Mouse (Mus musculus): ENCODE measurements around the gene Smtnl2. TPM values are rescaled to one million over a fixed set of nuclear protein-coding genes. Genes with fewer than 3 reads are reported as not detected.
A peak's percentile ranks its signal among the peaks of the same experiment; 100 is the strongest.

Smtnl2 gene
- polyA plus RNA-seq, 1 experiment from 2014 or later: 109 TPM

DNA sequence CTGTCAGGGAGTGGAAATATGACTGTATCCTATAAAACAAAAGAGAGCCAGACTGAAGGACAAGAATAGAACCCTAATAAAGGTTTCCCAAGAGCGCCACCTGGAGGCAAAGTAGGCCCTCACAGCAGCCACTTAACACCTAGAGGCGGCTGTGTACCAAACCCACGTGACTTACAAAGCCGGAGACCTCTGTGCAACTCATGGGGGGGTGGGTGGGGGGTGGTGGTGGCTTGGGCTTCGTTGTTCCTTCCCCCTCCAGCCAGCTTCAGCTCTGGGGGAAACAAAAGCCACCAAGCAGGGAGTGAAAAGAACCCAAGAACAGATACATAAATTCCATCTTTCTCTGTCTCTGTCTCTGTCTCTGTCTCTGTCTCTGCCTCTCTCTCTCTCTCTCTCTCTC, 17.2 kb upstream of the Smtnl2 start:
- Histone ChIP-seq H3K9me3 (ENCODE audit: low read length) (peaks cover 3% of the 10 kb centered on the region; the same call in 1 of the 2 replicates), H3K4me2 (replicated peaks; ENCODE audit: low read depth, low read length) (peak overlapping the region; percentile 20; the same call in 1 of the 2 replicates), H3K4me3 (ENCODE audit: low read length) (no peak overlapping the region), H3K36me3 (ENCODE audit: insufficient read depth, low read length) (no peaks in the 10 kb centered on the region), H3K27me3 (ENCODE audit: insufficient read depth, low read length) (no peaks in the 10 kb centered on the region), H3K9ac (replicated peaks; ENCODE audit: low read length) (no peak overlapping the region), H3K27ac (ENCODE audit: low read length) (no peak overlapping the region), H3K4me1 (ENCODE audit: insufficient read depth, low read length) (no peaks in the 10 kb centered on the region)
- ATAC-seq (ENCODE audit: low FRiP score, low TSS enrichment): peak; percentile 50; the same call in 1 of the 2 replicates
- WGBS: 3% methylated on average over 5 of the region's 5 CpGs

DNA sequence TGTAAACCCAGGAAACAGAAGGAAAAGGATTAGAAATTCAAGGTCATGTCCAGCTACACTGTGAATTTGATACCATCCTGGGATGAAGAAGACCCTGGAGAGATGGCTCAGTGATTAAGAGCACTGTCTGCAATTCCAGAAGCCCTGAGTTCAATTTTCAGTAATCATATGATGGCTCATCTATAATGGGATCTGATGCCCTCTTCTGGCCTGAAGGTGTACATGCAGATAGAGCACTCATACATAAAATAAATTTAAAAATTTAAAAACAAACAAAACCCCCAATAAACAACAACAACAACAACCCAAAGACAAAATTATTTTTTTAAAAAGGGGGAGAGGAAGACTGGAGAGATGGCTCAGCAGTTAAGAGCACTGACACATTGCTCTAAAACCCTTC, 15.4 kb upstream of the Smtnl2 start:
- no peak overlapping the region for H3K27ac ChIP-seq (ENCODE audit: low read length)
- no peaks in the 10 kb centered on the region for H3K27me3 ChIP-seq (ENCODE audit: insufficient read depth, low read length)
- H3K9me3 ChIP-seq (ENCODE audit: low read length): peaks cover 3% of the 10 kb centered on the region; the same call in 1 of the 2 replicates
- ATAC-seq (ENCODE audit: low FRiP score, low TSS enrichment): no peak
- H3K4me2 ChIP-seq (replicated peaks; ENCODE audit: low read depth, low read length): no peak overlapping the region
- no peak overlapping the region for H3K4me3 ChIP-seq (ENCODE audit: low read length)
- H3K4me1 ChIP-seq (ENCODE audit: insufficient read depth, low read length): no peaks in the 10 kb centered on the region
- no peaks in the 10 kb centered on the region for H3K36me3 ChIP-seq (ENCODE audit: insufficient read depth, low read length)
- no peak overlapping the region for H3K9ac ChIP-seq (replicated peaks; ENCODE audit: low read length)

DNA sequence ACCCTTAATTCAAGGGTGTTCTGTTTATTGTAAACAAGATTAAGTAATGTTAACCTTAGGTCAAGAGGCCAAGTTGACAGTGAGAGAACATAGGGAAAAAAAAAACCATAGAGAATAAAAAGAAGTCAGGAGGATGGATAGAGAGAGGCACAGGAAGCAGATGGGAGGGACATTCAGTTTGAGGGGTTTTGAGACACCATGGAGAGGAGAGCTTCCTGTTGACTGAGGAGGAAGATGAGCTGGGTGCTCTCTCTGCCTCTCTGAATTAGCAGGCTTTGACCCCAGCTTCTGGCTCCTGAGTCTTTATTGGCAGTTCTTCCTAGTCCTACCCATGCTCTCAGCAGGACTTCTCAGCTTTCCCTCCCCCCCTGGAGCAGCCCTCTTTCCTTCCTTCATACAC, 13.7 kb upstream of the Smtnl2 start:
- Histone ChIP-seq H3K4me3 (ENCODE audit: low read length) (no peak overlapping the region), H3K4me1 (ENCODE audit: insufficient read depth, low read length) (no peaks in the 10 kb centered on the region), H3K36me3 (ENCODE audit: insufficient read depth, low read length) (no peaks in the 10 kb centered on the region), H3K4me2 (replicated peaks; ENCODE audit: low read depth, low read length) (no peak overlapping the region), H3K27me3 (ENCODE audit: insufficient read depth, low read length) (no peaks in the 10 kb centered on the region), H3K27ac (ENCODE audit: low read length) (no peak overlapping the region), H3K9ac (replicated peaks; ENCODE audit: low read length) (no peak overlapping the region), H3K9me3 (ENCODE audit: low read length) (peaks cover 3% of the 10 kb centered on the region; the same call in 1 of the 2 replicates)
- no peak for ATAC-seq (ENCODE audit: low FRiP score, low TSS enrichment)

- WGBS: 86% methylated on average over 4 of the region's 4 CpGs
- no peaks in the 10 kb centered on the region for H3K27me3 ChIP-seq (ENCODE audit: insufficient read depth, low read length)
- H3K4me2 ChIP-seq (replicated peaks; ENCODE audit: low read depth, low read length): no peak overlapping the region
- H3K4me3 ChIP-seq (ENCODE audit: low read length): no peak overlapping the region
- no peaks in the 10 kb centered on the region for H3K36me3 ChIP-seq (ENCODE audit: insufficient read depth, low read length)
- no peak for ATAC-seq (ENCODE audit: low FRiP score, low TSS enrichment)
- H3K9me3 ChIP-seq (ENCODE audit: low read length): peaks cover 3% of the 10 kb centered on the region; the same call in 1 of the 2 replicates
- H3K9ac ChIP-seq (replicated peaks; ENCODE audit: low read length): no peak overlapping the region
- H3K27ac ChIP-seq (ENCODE audit: low read length): no peak overlapping the region
- H3K4me1 ChIP-seq (ENCODE audit: insufficient read depth, low read length): no peaks in the 10 kb centered on the region
These were observed 12.2 kb upstream of the Smtnl2 start for GRCm38 (mm10) chr11:72423686-72424085.

- no peaks in the 10 kb centered on the region for H3K9me3 ChIP-seq (ENCODE audit: low read length)
- peaks cover 15% of the 10 kb centered on the region for H3K4me1 ChIP-seq (ENCODE audit: insufficient read depth, low read length)
- no peak overlapping the region for H3K27ac ChIP-seq (ENCODE audit: low read length)
- H3K4me3 ChIP-seq (ENCODE audit: low read length): no peak overlapping the region
- no peaks in the 10 kb centered on the region for H3K36me3 ChIP-seq (ENCODE audit: insufficient read depth, low read length)
- H3K9ac ChIP-seq (replicated peaks; ENCODE audit: low read length): no peak overlapping the region
- H3K27me3 ChIP-seq (ENCODE audit: insufficient read depth, low read length): no peaks in the 10 kb centered on the region
- no peak overlapping the region for H3K4me2 ChIP-seq (replicated peaks; ENCODE audit: low read depth, low read length)
- ATAC-seq (ENCODE audit: low FRiP score, low TSS enrichment): no peak
- WGBS: 89% methylated on average over 11 of the region's 11 CpGs
These were observed 10.2 kb upstream of the Smtnl2 start for GRCm38 (mm10) chr11:72421518-72422278.

DNA sequence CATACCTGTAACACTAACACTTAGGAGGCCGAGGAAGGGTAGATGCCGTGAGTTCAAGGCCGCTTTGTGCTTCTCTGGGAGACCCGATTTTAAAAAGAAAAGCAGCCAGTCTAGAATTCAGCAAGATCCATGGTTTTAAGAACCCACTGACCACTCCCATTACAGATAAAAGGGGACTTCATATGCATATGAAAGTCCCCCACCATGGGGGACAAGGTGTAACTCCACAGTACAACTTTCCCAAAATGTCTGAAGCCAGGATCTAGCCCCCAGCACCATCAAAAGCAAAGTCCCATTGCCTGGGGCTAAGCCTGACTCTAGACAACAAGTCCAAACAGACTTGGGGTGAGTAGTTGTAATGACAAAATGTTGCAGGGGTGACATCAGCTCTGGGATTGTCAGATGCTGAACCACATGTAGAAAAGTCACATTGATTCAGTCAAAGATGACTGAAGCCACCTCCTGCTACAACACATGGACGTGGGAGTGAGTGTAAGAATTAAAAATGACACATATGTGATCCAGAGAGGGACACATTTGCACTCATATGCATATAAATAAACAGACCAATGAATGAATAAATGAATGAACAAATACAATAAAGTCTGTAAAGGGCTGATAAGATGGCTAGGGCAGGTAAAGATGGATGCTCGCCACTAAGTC, 9.1 kb upstream of the Smtnl2 start:
- H3K27ac ChIP-seq (ENCODE audit: low read length): no peak overlapping the region
- no peaks in the 10 kb centered on the region for H3K27me3 ChIP-seq (ENCODE audit: insufficient read depth, low read length)
- no peaks in the 10 kb centered on the region for H3K36me3 ChIP-seq (ENCODE audit: insufficient read depth, low read length)
- no peak overlapping the region for H3K9ac ChIP-seq (replicated peaks; ENCODE audit: low read length)
- no peak overlapping the region for H3K4me2 ChIP-seq (replicated peaks; ENCODE audit: low read depth, low read length)
- peaks cover 15% of the 10 kb centered on the region for H3K4me1 ChIP-seq (ENCODE audit: insufficient read depth, low read length)
- no peak overlapping the region for H3K4me3 ChIP-seq (ENCODE audit: low read length)
- H3K9me3 ChIP-seq (ENCODE audit: low read length): no peaks in the 10 kb centered on the region
- no peak for ATAC-seq (ENCODE audit: low FRiP score, low TSS enrichment)
- WGBS: 86% methylated on average over 6 of the region's 6 CpGs

- no peak overlapping the region for H3K4me2 ChIP-seq (replicated peaks; ENCODE audit: low read depth, low read length)
- H3K27me3 ChIP-seq (ENCODE audit: insufficient read depth, low read length): no peaks in the 10 kb centered on the region
- no peak for ATAC-seq (ENCODE audit: low FRiP score, low TSS enrichment)
- no peak overlapping the region for H3K27ac ChIP-seq (ENCODE audit: low read length)
- H3K9ac ChIP-seq (replicated peaks; ENCODE audit: low read length): no peak overlapping the region
- H3K36me3 ChIP-seq (ENCODE audit: insufficient read depth, low read length): no peaks in the 10 kb centered on the region
- H3K9me3 ChIP-seq (ENCODE audit: low read length): no peaks in the 10 kb centered on the region
- peaks cover 20% of the 10 kb centered on the region for H3K4me1 ChIP-seq (ENCODE audit: insufficient read depth, low read length)
- WGBS: 58% methylated on average over 6 of the region's 6 CpGs
- H3K4me3 ChIP-seq (ENCODE audit: low read length): no peak overlapping the region
These were observed 7.5 kb upstream of the Smtnl2 start for GRCm38 (mm10) chr11:72419006-72419405.

GRCm38 (mm10) chr11:72418227-72418626, 6.7 kb upstream of the Smtnl2 start:
- Histone ChIP-seq H3K4me3 (ENCODE audit: low read length) (no peak overlapping the region), H3K9me3 (ENCODE audit: low read length) (no peaks in the 10 kb centered on the region), H3K4me2 (replicated peaks; ENCODE audit: low read depth, low read length) (no peak overlapping the region), H3K27me3 (ENCODE audit: insufficient read depth, low read length) (no peaks in the 10 kb centered on the region), H3K27ac (ENCODE audit: low read length) (0 out of 2 replicates have a peak overlapping the region, but pooled peaks have one; percentile 13), H3K9ac (replicated peaks; ENCODE audit: low read length) (0 out of 2 replicates have a peak overlapping the region, but pooled peaks have one; percentile 6), H3K4me1 (ENCODE audit: insufficient read depth, low read length) (peaks cover 26% of the 10 kb centered on the region), H3K36me3 (ENCODE audit: insufficient read depth, low read length) (no peaks in the 10 kb centered on the region)
- 26% methylated on average over 8 of the region's 8 CpGs for WGBS
- ATAC-seq (ENCODE audit: low FRiP score, low TSS enrichment): peak; percentile 60

GRCm38 (mm10) chr11:72417376-72417775, 5.9 kb upstream of the Smtnl2 start:
- no peak overlapping the region for H3K9ac ChIP-seq (replicated peaks; ENCODE audit: low read length)
- H3K36me3 ChIP-seq (ENCODE audit: insufficient read depth, low read length): no peaks in the 10 kb centered on the region
- no peak overlapping the region for H3K27ac ChIP-seq (ENCODE audit: low read length)
- H3K4me3 ChIP-seq (ENCODE audit: low read length): no peak overlapping the region
- H3K4me2 ChIP-seq (replicated peaks; ENCODE audit: low read depth, low read length): no peak overlapping the region
- peaks cover 35% of the 10 kb centered on the region for H3K4me1 ChIP-seq (ENCODE audit: insufficient read depth, low read length)
- H3K9me3 ChIP-seq (ENCODE audit: low read length): no peaks in the 10 kb centered on the region
- 14% methylated on average over 4 of the region's 4 CpGs for WGBS
- ATAC-seq (ENCODE audit: low FRiP score, low TSS enrichment): no peak
- H3K27me3 ChIP-seq (ENCODE audit: insufficient read depth, low read length): no peaks in the 10 kb centered on the region

DNA sequence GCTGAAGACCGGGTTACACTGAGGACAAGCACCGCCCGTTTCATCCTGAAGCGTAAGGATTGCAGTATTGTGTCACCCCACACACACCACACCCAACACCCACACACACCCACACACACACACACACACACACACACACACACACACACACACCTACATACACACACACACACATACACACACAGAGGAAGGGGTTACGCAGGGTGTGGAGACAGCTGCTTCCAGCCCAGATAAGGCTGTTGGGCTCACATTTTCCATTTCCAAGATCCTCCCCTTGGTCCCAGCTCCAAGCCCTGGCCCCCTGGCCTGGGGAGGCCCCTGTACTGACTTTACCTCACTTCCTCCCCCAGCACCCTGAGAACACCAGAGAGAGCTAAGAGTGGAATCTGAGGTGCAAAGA, 5.2 kb upstream of the Smtnl2 start:
- no peaks in the 10 kb centered on the region for H3K9me3 ChIP-seq (ENCODE audit: low read length)
- H3K27ac ChIP-seq (ENCODE audit: low read length): no peak overlapping the region
- ATAC-seq (ENCODE audit: low FRiP score, low TSS enrichment): no peak
- H3K9ac ChIP-seq (replicated peaks; ENCODE audit: low read length): no peak overlapping the region
- 76% methylated on average over 5 of the region's 5 CpGs for WGBS
- H3K4me1 ChIP-seq (ENCODE audit: insufficient read depth, low read length): peaks cover 42% of the 10 kb centered on the region
- H3K4me2 ChIP-seq (replicated peaks; ENCODE audit: low read depth, low read length): no peak overlapping the region
- H3K4me3 ChIP-seq (ENCODE audit: low read length): no peak overlapping the region
- no peaks in the 10 kb centered on the region for H3K27me3 ChIP-seq (ENCODE audit: insufficient read depth, low read length)
- no peaks in the 10 kb centered on the region for H3K36me3 ChIP-seq (ENCODE audit: insufficient read depth, low read length)
